10 mouse cellular contexts compared by ENCODE assay signal in genomic region chr15:86763581-86764375, GRCm38 (mm10).
DNase-seq lines count a peak whose midpoint lies in the region; TF ChIP-seq lines count a peak whose summit lies in the region.
"Had no signal": no experiment of that assay in that cellular context is flagged by ENCODE, and none has a peak within 500 bp of the region (broad histone marks: within the 10 kb centered on the region; RNA-seq: fewer than 3 reads in every experiment).

No protein-coding gene starts in this region.

- no peak for TF ChIP-seq POLR2A in brain, embryonic 14.5 days (IDR thresholded peaks at IDR 0.05; ENCODE audit: borderline replicate concordance, extremely low read depth, insufficient read depth, insufficient read length, poor library complexity, severe bottlenecking)

- DNase-seq in layer of hippocampus, adult 18-20 months (ENCODE audit: low spot score in 2 of 2): peak; percentile 9 to 21
- no peak for DNase-seq in layer of hippocampus, adult 9-10 months (ENCODE audit: low spot score)
- peak; percentile 69 for DNase-seq in brain, embryonic 14.5 days (ENCODE audit: low read depth)
- DNase-seq in cerebellum, adult 11 months: peak; percentile 87
- peak; percentile 81 to 87 for DNase-seq in cerebellum, postnatal 14 days
- no peak for DNase-seq in urinary bladder, postnatal 25 days (ENCODE audit: low spot score)
- no peak for DNase-seq in heart, adult 8-10 months (ENCODE audit: low spot score)
- DNase-seq: kidney, adult 18-20 months; kidney, postnatal 10 days; thymus, postnatal 36 days had no signal

- TF ChIP-seq CTCF in brain, embryonic 14.5 days (IDR thresholded peaks at IDR 0.05; ENCODE audit: borderline replicate concordance, extremely low read depth, insufficient read depth, insufficient read length): no peak

Comparison
In these comparisons a context has a peak if more than half of its experiments do, and no peak if none do; other contexts are left out.
1. DNase-seq: peak in layer of hippocampus, adult 18-20 months (2 of 2), brain, embryonic 14.5 days (single experiment), cerebellum, adult 11 months (single experiment) and cerebellum, postnatal 14 days (2 of 2); none in layer of hippocampus, adult 9-10 months (single experiment), urinary bladder, postnatal 25 days (single experiment) and heart, adult 8-10 months (single experiment).